Mouse (Mus musculus) spleen, adult 2 months (tissue): ENCODE results near the gene Aktip.

ENCODE experiments used
- CTCF ChIP-seq: fragments of 200-500 bp; IDR thresholded peaks from 2 replicates; pipeline ENCODE4 v1.5.1; 2011; ENCODE audit warnings: mild to moderate bottlenecking, inconsistent platforms; ENCODE audit not compliant: insufficient read depth, insufficient read length, insufficient replicate concordance; ENCODE audit errors: extremely low read depth
- POLR2A ChIP-seq: fragments of 200-500 bp; IDR thresholded peaks from 2 replicates; pipeline ENCODE4 v1.6.1; 2011; ENCODE audit warnings: low read depth, low read length, inconsistent platforms

- TF ChIP-seq CTCF (no peak), POLR2A (no peak)
Observed at GRCm38 (mm10) chr8:91170152-91170551, 29.6 kb downstream of the Aktip start.
